Mouse (Mus musculus) midbrain, embryonic 10.5 days (tissue): ENCODE results near the gene Tmem82. TPM values are rescaled to one million over a fixed set of nuclear protein-coding genes. Genes with fewer than 3 reads are reported as not detected.

Experiments used
- DNase-seq: peaks from one replicate; pipeline ENCODE4 v3.0.0-alpha.2; 2017; ENCODE audit warnings: low spot score
- H3K27ac ChIP-seq: fragments of 300-500 bp; sonication (generic); replicated peaks from 2 replicates; pipeline ENCODE4 v1.5.1; 2016; ENCODE audit warnings: mild to moderate bottlenecking
- H3K27me3 ChIP-seq: fragments of 300-500 bp; sonication (generic); 2 replicates; pipeline ENCODE4 v1.6.1; 2016; ENCODE audit warnings: low read depth, mild to moderate bottlenecking; ENCODE audit not compliant: poor library complexity, severe bottlenecking
- H3K36me3 ChIP-seq: fragments of 300-500 bp; sonication (generic); 2 replicates; pipeline ENCODE4 v1.6.1; 2016; ENCODE audit warnings: mild to moderate bottlenecking, moderate library complexity
- H3K4me1 ChIP-seq: fragments of 300-500 bp; sonication (generic); 2 replicates; pipeline ENCODE4 v1.6.1; 2016
- H3K4me3 ChIP-seq: fragments of 300-500 bp; sonication (generic); 2 replicates; pipeline ENCODE4 v1.5.1; 2016; ENCODE audit warnings: mild to moderate bottlenecking, moderate library complexity
- H3K9me3 ChIP-seq: fragments of 300-500 bp; sonication (generic); replicated peaks from 2 replicates; pipeline ENCODE4 v1.6.1; 2016; ENCODE audit warnings: mild to moderate bottlenecking
- WGBS: fragments of 180-500 bp; shearing (Covaris S2); methylation state at CpG from one replicate; pipeline ENCODE4 v1.1.7; 2016; 5-methylcytosine and 5-hydroxymethylcytosine counted together
- polyA plus RNA-seq: library from polyadenylated mRNA; unstranded; fragments of >200 nt; fragmentation: Nextera tagmentation; extraction: Ambion mirVana; gene quantifications from 2 replicates; pipeline ENCODE4 v1.2.1, GENCODE M21; 2016

Tmem82 gene
- polyA plus RNA-seq, 1 experiment from 2014 or later, result 1.3 TPM

- Histone ChIP-seq H3K36me3 (no peaks in the 10 kb centered on the region), H3K27me3 (no peaks in the 10 kb centered on the region), H3K27ac (no peak overlapping the region; the same call in 1 of the 2 replicates), H3K4me3 (no peak overlapping the region), H3K9me3 (no peaks in the 10 kb centered on the region), H3K4me1 (peaks cover 7% of the 10 kb centered on the region)
- WGBS, result 24% methylated on average over 7 of the region's 7 CpGs
- DNase-seq, result no peak
These were observed 53.1 kb downstream of the Tmem82 start for GRCm38 (mm10) chr4:141565325-141565724.

- Histone ChIP-seq H3K9me3 (no peaks in the 10 kb centered on the region), H3K4me1 (peaks cover 9% of the 10 kb centered on the region), H3K36me3 (no peaks in the 10 kb centered on the region), H3K27me3 (no peaks in the 10 kb centered on the region), H3K27ac (no peak overlapping the region), H3K4me3 (no peak overlapping the region)
- no peak for DNase-seq
- WGBS, result 74% methylated on average over 3 of the region's 3 CpGs
These were observed 53.8 kb downstream of the Tmem82 start for GRCm38 (mm10) chr4:141564660-141565059.

- WGBS, result 90% methylated on average over 4 of the region's 4 CpGs
- Histone ChIP-seq H3K36me3 (no peaks in the 10 kb centered on the region), H3K4me1 (peaks cover 13% of the 10 kb centered on the region), H3K4me3 (no peak overlapping the region), H3K9me3 (no peaks in the 10 kb centered on the region), H3K27ac (no peak overlapping the region), H3K27me3 (no peaks in the 10 kb centered on the region)
- DNase-seq, result no peak
These were observed 54.2 kb downstream of the Tmem82 start for GRCm38 (mm10) chr4:141564209-141564608.

Other genes starting within 250 kb of the Tmem82 start
- gene Clcnka, start 219.9 kb downstream of the Tmem82 start, polyA plus RNA-seq, result not detected in 2 replicates
- gene Clcnkb, start 202.6 kb downstream of the Tmem82 start, polyA plus RNA-seq, result not detected in 2 replicates
- not detected in 2 replicates for gene Hspb7, start 197.9 kb downstream of the Tmem82 start, polyA plus RNA-seq
- not detected in 2 replicates for gene Srarp, start 182.5 kb downstream of the Tmem82 start, polyA plus RNA-seq
- 55.1 and 61.5 TPM in 2 replicates for gene Zbtb17, start 174.0 kb downstream of the Tmem82 start, polyA plus RNA-seq
- 12.3 and 14.8 TPM in 2 replicates for gene Spen, start 80.0 kb downstream of the Tmem82 start, polyA plus RNA-seq
- gene Fblim1, start 12.5 kb downstream of the Tmem82 start, polyA plus RNA-seq, result 24.5 and 27.5 TPM in 2 replicates
- gene Slc25a34, start 5.2 kb upstream of the Tmem82 start, polyA plus RNA-seq, result 0.05 TPM in 1 of 2 replicates, not detected in the other
- 2.9 and 4.2 TPM in 2 replicates for gene Plekhm2, start 46.3 kb upstream of the Tmem82 start, polyA plus RNA-seq
- 2.2 and 2.4 TPM in 2 replicates for gene Rsc1a1, start 67.0 kb upstream of the Tmem82 start, polyA plus RNA-seq
- 23.7 and 24.2 TPM in 2 replicates for gene Ddi2, start 104.8 kb upstream of the Tmem82 start, polyA plus RNA-seq
- not detected in 2 replicates for gene Agmat, start 128.0 kb upstream of the Tmem82 start, polyA plus RNA-seq
- gene Dnajc16, start 172.3 kb upstream of the Tmem82 start, polyA plus RNA-seq, result 4.4 and 5.3 TPM in 2 replicates
- 24.4 and 28.8 TPM in 2 replicates for gene Casp9, start 175.0 kb upstream of the Tmem82 start, polyA plus RNA-seq
- gene Cela2a, start 207.5 kb upstream of the Tmem82 start, polyA plus RNA-seq, result not detected in 2 replicates
- gene Ctrc, start 227.7 kb upstream of the Tmem82 start, polyA plus RNA-seq, result not detected in 2 replicates